Mouse (Mus musculus): ENCODE measurements around the gene F2rl2.

The F2rl2 gene

GRCm38 (mm10) chr13:95696654-95697163 is at the start of gene F2rl2:
F2rl2 (plus strand) TSS chr13:95696853.
- DNase-seq = peak; percentile 11

DNA sequence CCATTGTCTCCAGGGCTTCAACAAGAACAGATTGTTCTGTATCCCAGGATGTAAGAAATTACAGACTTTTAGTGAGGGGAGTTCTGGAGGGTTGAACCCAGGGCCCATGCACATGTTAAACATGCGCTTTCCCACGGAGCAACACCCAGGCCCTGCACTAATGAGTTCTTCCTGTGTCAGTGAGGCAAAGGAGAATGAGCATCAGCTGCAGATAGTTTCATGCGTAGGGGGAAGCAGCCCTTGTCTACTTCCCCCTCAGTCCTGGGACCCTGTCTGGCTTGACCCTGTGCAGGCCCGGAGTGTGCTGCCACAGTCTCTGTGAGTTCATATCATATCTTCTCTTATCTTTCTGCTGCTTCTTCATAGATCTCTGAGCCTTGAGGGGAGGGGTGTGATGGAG is 49.4 kb upstream of the F2rl2 start:
- DNase-seq = no peak

GRCm38 (mm10) chr13:95649941-95650340 is 46.7 kb upstream of the F2rl2 start:
- no peak for DNase-seq

- no peak for DNase-seq
Measured at GRCm38 (mm10) chr13:95651870-95652668, 44.6 kb upstream of the F2rl2 start.

DNA sequence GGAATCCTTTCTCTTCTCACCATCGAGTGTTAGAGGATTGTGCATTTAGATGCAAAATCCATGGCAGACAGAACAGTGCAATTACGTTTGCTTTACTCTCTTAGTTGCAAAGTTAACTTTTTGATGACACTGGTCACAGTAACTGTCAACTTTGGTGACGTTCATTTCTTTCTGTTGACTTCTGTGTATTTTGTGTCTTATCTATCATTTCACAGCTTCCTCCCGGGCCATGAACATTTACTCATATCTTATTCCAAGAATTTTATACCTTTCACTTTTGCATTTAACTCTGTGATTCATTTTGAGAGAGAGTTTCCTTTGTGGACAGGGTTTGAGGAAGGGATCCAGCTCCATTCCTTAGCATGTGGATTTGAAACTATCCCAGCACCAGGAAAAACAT is 43.0 kb upstream of the F2rl2 start:
- DNase-seq = no peak

DNA sequence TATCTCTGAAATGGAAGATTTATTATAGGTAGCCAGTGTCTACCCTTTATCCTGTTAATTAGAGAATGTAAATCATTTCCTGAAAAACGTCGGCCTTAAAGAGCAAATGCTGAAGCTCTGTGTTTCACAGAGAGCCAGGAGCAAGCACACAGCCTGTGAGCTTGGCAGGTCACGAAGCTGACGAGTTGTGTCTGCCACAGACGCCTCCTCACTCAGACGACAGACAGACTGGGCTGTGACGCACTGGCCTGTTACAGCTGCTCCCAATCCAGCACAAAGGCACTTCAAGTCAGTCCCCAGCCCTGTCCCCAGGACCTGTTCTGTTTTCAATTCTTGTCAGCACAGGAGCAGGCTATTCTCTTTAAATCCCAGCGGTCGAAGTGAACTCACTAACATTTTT is 41.4 kb upstream of the F2rl2 start:
- DNase-seq = no peak

- no peak for DNase-seq
Measured at GRCm38 (mm10) chr13:95657171-95657570, 39.5 kb upstream of the F2rl2 start.

- no peak for DNase-seq
Measured at GRCm38 (mm10) chr13:95659432-95659831, 37.2 kb upstream of the F2rl2 start.

DNA sequence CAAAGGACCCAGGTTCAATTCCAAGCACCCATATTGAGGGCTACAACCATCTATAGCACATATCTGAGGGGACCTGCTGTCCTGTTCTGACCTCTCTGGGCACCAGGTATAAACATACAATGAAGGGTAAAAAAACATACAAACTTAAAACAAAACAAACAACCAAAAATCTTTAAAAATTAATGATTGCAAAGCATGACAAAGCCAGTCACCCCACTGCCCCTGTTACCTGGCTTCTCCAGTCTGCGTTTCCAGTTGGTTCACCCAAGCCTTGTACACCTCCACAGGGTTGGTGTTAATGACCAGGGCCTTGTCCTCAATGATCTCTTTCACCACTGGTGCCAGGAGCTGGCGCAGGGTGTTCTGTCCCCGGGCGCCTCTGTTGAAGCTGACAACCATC is 32.8 kb upstream of the F2rl2 start:
- DNase-seq = no peak

- no peak for DNase-seq
Measured at GRCm38 (mm10) chr13:95665644-95666356, 30.9 kb upstream of the F2rl2 start.

GRCm38 (mm10) chr13:95667260-95667659 is 29.4 kb upstream of the F2rl2 start:
- DNase-seq = no peak

DNA sequence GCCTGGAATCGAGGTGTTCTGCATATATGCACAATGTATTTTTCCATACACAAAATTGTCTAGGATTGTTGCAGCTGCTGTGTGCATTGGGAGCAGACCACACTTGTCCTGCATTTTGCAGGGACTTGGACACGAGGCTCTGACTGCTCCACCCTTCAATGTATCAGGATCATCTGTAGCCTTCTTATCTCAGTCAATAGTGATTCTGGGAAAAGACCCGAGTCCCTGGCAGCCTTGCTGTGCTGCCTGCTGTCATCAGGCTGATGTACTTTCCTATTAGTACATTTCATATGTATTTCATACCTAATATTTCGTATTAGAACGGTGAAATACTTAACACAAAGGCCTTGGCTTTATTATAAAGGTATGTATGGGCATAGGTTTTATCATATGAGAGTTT is 26.1 kb upstream of the F2rl2 start:
- no peak for DNase-seq

GRCm38 (mm10) chr13:95671108-95671897 is 25.4 kb upstream of the F2rl2 start:
- DNase-seq = no peak

DNA sequence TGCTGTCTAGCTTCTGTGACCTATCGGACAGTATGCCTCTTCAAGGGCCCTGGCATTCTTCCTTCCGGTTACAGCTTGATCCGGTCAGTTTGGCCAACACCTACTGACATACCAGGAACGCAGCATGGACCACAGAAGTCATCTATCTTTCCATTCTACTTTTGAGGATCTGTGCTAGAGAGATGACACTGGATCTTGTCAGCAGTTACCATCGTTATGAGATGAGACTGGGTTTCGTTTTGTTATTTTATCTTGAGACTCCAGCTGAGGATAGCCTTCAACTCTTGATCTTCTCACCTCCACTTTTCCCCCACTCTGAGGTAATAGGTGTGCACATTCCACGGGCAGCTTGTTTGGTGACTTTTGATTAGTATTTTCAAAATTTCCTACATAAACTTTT is 24.3 kb upstream of the F2rl2 start:
- no peak for DNase-seq

- no peak for DNase-seq
Measured at GRCm38 (mm10) chr13:95679078-95679477, 17.6 kb upstream of the F2rl2 start.

GRCm38 (mm10) chr13:95679491-95679941 is 17.1 kb upstream of the F2rl2 start:
- DNase-seq = no peak

- DNase-seq = no peak
Measured at GRCm38 (mm10) chr13:95684656-95685244, 11.9 kb upstream of the F2rl2 start.

- peak; percentile 45 for DNase-seq
Measured at GRCm38 (mm10) chr13:95685736-95686135, 10.9 kb upstream of the F2rl2 start.

- no peak for DNase-seq
Measured at GRCm38 (mm10) chr13:95688576-95688975, 8.1 kb upstream of the F2rl2 start.

- DNase-seq = no peak
Measured at GRCm38 (mm10) chr13:95692201-95692600, 4.5 kb upstream of the F2rl2 start.

GRCm38 (mm10) chr13:95696120-95696653 is 466 bp upstream of the F2rl2 start:
- no peak for DNase-seq

GRCm38 (mm10) chr13:95697874-95698273 is 1.2 kb downstream of the F2rl2 start:
- no peak for DNase-seq

GRCm38 (mm10) chr13:95703376-95703775 is 6.7 kb downstream of the F2rl2 start:
- no peak for DNase-seq

Measured in thymus, postnatal 14 days (tissue).